Mouse (Mus musculus) liver, postnatal 0 days (tissue): ENCODE results near the gene Rnf213.

ENCODE experiments used
- CTCF ChIP-seq: sonication (generic); IDR thresholded peaks from 2 replicates; pipeline ENCODE4 v1.5.1; 2016; ENCODE audit warnings: antibody characterized with exemption, low read depth
- EP300 ChIP-seq: IDR thresholded peaks from 2 replicates; pipeline ENCODE4 v1.6.1; 2016; ENCODE audit warnings: antibody characterized with exemption, low read depth, mild to moderate bottlenecking

- no peak for TF ChIP-seq CTCF
- no peak for TF ChIP-seq EP300
Observed at GRCm38 (mm10) chr11:119524545-119524949, 131.6 kb downstream of the Rnf213 start.
